Comparison of ENCODE assay signal across 10 mouse cellular contexts in the genomic region with DNA sequence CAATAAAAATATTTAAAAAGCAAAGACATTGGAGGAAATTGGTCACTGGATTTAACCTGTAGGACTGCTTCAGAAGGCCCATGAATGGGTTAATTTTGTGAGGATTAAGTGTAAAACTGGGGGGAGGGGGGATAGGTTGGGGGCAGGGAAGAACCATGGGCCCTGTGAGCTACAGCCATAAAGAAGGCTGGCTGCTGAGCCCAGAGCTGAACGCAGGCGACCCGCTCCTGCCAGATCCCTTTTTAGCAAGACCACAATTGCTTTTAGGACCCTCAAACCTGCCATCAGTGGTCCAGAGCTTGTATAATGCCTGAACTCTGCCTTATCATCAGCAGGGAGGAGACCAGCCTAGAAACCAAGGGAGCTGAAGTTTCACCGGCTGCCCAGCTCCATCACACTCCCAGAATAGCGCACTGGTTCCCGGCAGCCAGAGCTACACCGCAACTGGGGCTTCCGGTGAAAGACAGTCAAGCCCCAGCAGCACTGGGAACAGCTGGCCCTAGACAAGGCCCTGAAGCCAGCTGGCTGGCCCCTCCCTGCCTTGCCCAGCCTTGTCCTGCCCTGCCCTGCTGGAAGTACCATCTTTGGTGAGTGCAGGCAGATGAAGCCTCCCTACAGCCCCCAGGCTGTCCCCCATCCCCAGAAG. TPM values are rescaled to one million over a fixed set of nuclear protein-coding genes. Genes with fewer than 3 reads are reported as not detected.
DNase-seq lines count a peak whose midpoint lies in the region; ATAC-seq lines count a peak whose summit lies in the region.
"Had no signal": no experiment of that assay in that cellular context is flagged by ENCODE, and none has a peak within 500 bp of the region (broad histone marks: within the 10 kb centered on the region; RNA-seq: fewer than 3 reads in every experiment).

No protein-coding gene starts in this region.

- H3K9ac ChIP-seq in kidney, embryonic 14.5 days (ENCODE audit: low read depth, low read length): peak overlapping the region; percentile 34

- no peak overlapping the region for H3K4me2 ChIP-seq in kidney, embryonic 14.5 days (replicated peaks; ENCODE audit: low read depth, low read length)

- peak overlapping the region; percentile 89 for H3K27ac ChIP-seq in kidney, embryonic 14.5 days (ENCODE audit: low read depth, low read length)
- H3K27ac ChIP-seq in embryonic facial prominence, embryonic 10.5 days (replicated peaks): peak overlapping the region; percentile 85

- no peaks in the 10 kb centered on the region for H3K36me3 ChIP-seq in kidney, embryonic 14.5 days (ENCODE audit: control insufficient read depth, insufficient read depth, low read length)
- no peaks in the 10 kb centered on the region for H3K36me3 ChIP-seq in embryonic facial prominence, embryonic 10.5 days (replicated peaks)
- H3K36me3 ChIP-seq: G1E had no signal

- no peak overlapping the region for H3K4me3 ChIP-seq in kidney, embryonic 14.5 days (ENCODE audit: low read length)
- H3K4me3 ChIP-seq in embryonic facial prominence, embryonic 10.5 days: peak overlapping the region; percentile 40
- H3K4me3 ChIP-seq: erythroblast, embryonic 14.5 days had no signal

- WGBS in kidney, embryonic 14.5 days: 2% methylated on average over 8 of the region's 8 CpGs
- 4% methylated on average over 8 of the region's 8 CpGs for WGBS in embryonic facial prominence, embryonic 10.5 days

- peak; percentile 68 for ATAC-seq in kidney, embryonic 14.5 days (ENCODE audit: low FRiP score, low TSS enrichment)
- peak; percentile 69 for ATAC-seq in megakaryocyte progenitor cell, adult 5-6 weeks (replicated peaks; ENCODE audit: poor library complexity)

- no peak for DNase-seq in kidney, adult 11 months
- DNase-seq in embryonic facial prominence, embryonic 10.5 days (ENCODE audit: low spot score): peak; percentile 69
- peak; percentile 39 to 67 for DNase-seq in heart, postnatal 14 days
- no peak for DNase-seq in adrenal gland, adult 8-10 months
- DNase-seq in urinary bladder, adult 2 months (ENCODE audit: low spot score): no peak
- DNase-seq in layer of hippocampus, postnatal 36 days: no peak

- intact Hi-C loops in heart, postnatal 14 days (cut with DNase I): no loop called here

- no peaks in the 10 kb centered on the region for H3K27me3 ChIP-seq in kidney, embryonic 14.5 days (ENCODE audit: control insufficient read depth, insufficient read depth, low read length)
- H3K27me3 ChIP-seq in embryonic facial prominence, embryonic 10.5 days (replicated peaks; ENCODE audit: low read depth, poor library complexity, severe bottlenecking): peaks cover 5% of the 10 kb centered on the region

- H3K9me3 ChIP-seq in kidney, embryonic 14.5 days (ENCODE audit: control insufficient read depth, low read length): peaks cover 3% of the 10 kb centered on the region; the same call in 1 of the 2 replicates
- H3K9me3 ChIP-seq in embryonic facial prominence, embryonic 10.5 days: peaks cover 9% of the 10 kb centered on the region; the same call in 1 of the 2 replicates

- peaks cover 27% of the 10 kb centered on the region for H3K4me1 ChIP-seq in kidney, embryonic 14.5 days (ENCODE audit: control insufficient read depth, insufficient read depth, low read length)
- peaks cover 39% of the 10 kb centered on the region for H3K4me1 ChIP-seq in embryonic facial prominence, embryonic 10.5 days

RNA-seq across cellular contexts. Expression of a gene that starts 7.0 kb away (rescaled TPM):
- polyA plus RNA-seq in kidney, embryonic 14.5 days (2014; fragmentation: Nextera tagmentation; extraction: Ambion mirVana): 49.9 and 105 TPM in 2 replicates
- polyA plus RNA-seq in embryonic facial prominence, embryonic 10.5 days (2016; fragmentation: Nextera tagmentation; extraction: Ambion mirVana): 62.2 and 62.5 TPM in 2 replicates
- total RNA-seq in heart, postnatal 14 days (2021): 10 to 100 TPM in 1 of 2 experiments, 1 to 10 TPM in 1; 7.4 to 10.7 TPM
- total RNA-seq in megakaryocyte progenitor cell, adult 5-6 weeks (2015): not detected in 2 replicates
- total RNA-seq in megakaryocyte progenitor cell, adult 5-6 weeks (2017): 0.67 TPM in 1 of 2 replicates, not detected in the other
- 1 to 10 TPM; 4.3 to 7.7 (median 4.6) TPM for total RNA-seq in adrenal gland, adult 8-10 months (2022)
- 5.1 and 6.5 TPM in 2 replicates for polyA plus RNA-seq in urinary bladder, adult 2 months (2012; rRNA removed)
- 1 to 10 TPM; 3.6 to 5.1 TPM for total RNA-seq in layer of hippocampus, postnatal 36 days (2021)
- polyA plus RNA-seq: G1E had no signal

RNA-seq across cellular contexts. Expression of a gene that starts 45.2 kb away (rescaled TPM):
- 0.19 TPM in 1 of 2 replicates, not detected in the other for polyA plus RNA-seq in kidney, embryonic 14.5 days (2014; fragmentation: Nextera tagmentation; extraction: Ambion mirVana)
- polyA plus RNA-seq in embryonic facial prominence, embryonic 10.5 days (2016; fragmentation: Nextera tagmentation; extraction: Ambion mirVana): 0.18 TPM in 1 of 2 replicates, not detected in the other
- not detected for total RNA-seq in heart, postnatal 14 days (2021)
- total RNA-seq in megakaryocyte progenitor cell, adult 5-6 weeks (2015): not detected in 2 replicates
- total RNA-seq in megakaryocyte progenitor cell, adult 5-6 weeks (2017): not detected in 2 replicates
- not detected for total RNA-seq in adrenal gland, adult 8-10 months (2022)
- not detected in 2 replicates for polyA plus RNA-seq in urinary bladder, adult 2 months (2012; rRNA removed)
- not detected for total RNA-seq in layer of hippocampus, postnatal 36 days (2021)
- polyA plus RNA-seq: erythroblast, embryonic 14.5 days; G1E had no signal

RNA-seq across cellular contexts. Expression of a gene that starts 45.9 kb away (rescaled TPM):
- polyA plus RNA-seq in kidney, embryonic 14.5 days (2014; fragmentation: Nextera tagmentation; extraction: Ambion mirVana): 0.91 and 1.2 TPM in 2 replicates
- polyA plus RNA-seq in embryonic facial prominence, embryonic 10.5 days (2016; fragmentation: Nextera tagmentation; extraction: Ambion mirVana): 1.1 and 1.8 TPM in 2 replicates
- 1 to 10 TPM in 1 of 2 experiments, under 1 TPM in 1; 1.00 to 1.2 TPM for total RNA-seq in heart, postnatal 14 days (2021)
- total RNA-seq in megakaryocyte progenitor cell, adult 5-6 weeks (2015): 7.7 and 8.9 TPM in 2 replicates
- total RNA-seq in megakaryocyte progenitor cell, adult 5-6 weeks (2017): 14.2 and 29.7 TPM in 2 replicates
- total RNA-seq in adrenal gland, adult 8-10 months (2022): 1 to 10 TPM; 1.1 to 3.9 (median 3.3) TPM
- polyA plus RNA-seq in urinary bladder, adult 2 months (2012; rRNA removed): 0.93 and 1.0 TPM in 2 replicates
- under 1 TPM; 0.40 to 0.56 TPM for total RNA-seq in layer of hippocampus, postnatal 36 days (2021)
- polyA plus RNA-seq: erythroblast, embryonic 14.5 days; G1E had no signal

RNA-seq across cellular contexts. Expression of a gene that starts 48.2 kb away (rescaled TPM):
- polyA plus RNA-seq in kidney, embryonic 14.5 days (2014; fragmentation: Nextera tagmentation; extraction: Ambion mirVana): 0.77 and 1.6 TPM in 2 replicates
- 10.0 and 17.0 TPM in 2 replicates for polyA plus RNA-seq in embryonic facial prominence, embryonic 10.5 days (2016; fragmentation: Nextera tagmentation; extraction: Ambion mirVana)
- total RNA-seq in heart, postnatal 14 days (2021): under 1 TPM in 1 of 2 experiments, not detected in 1; 0.12 TPM
- not detected in 2 replicates for total RNA-seq in megakaryocyte progenitor cell, adult 5-6 weeks (2015)
- total RNA-seq in megakaryocyte progenitor cell, adult 5-6 weeks (2017): not detected in 2 replicates
- not detected for total RNA-seq in adrenal gland, adult 8-10 months (2022)
- 0.15 and 0.22 TPM in 2 replicates for polyA plus RNA-seq in urinary bladder, adult 2 months (2012; rRNA removed)
- 10 to 100 TPM; 24.1 to 24.6 TPM for total RNA-seq in layer of hippocampus, postnatal 36 days (2021)
- polyA plus RNA-seq: erythroblast, embryonic 14.5 days; G1E had no signal

Comparison
In these comparisons a context has a peak if more than half of its experiments do, and no peak if none do; other contexts are left out.
1. DNase-seq: peak in embryonic facial prominence, embryonic 10.5 days (single experiment) and heart, postnatal 14 days (2 of 2); none in kidney, adult 11 months (single experiment), adrenal gland, adult 8-10 months (single experiment), urinary bladder, adult 2 months (single experiment) and layer of hippocampus, postnatal 36 days (0 of 2).